Mouse (Mus musculus) forebrain, embryonic 16.5 days (tissue): ENCODE measurements around the gene Npr3. TPM values are rescaled to one million over a fixed set of nuclear protein-coding genes. Genes with fewer than 3 reads are reported as not detected.

Experiments used
- ATAC-seq: fragments of 200-750 bp; cut with Nextera tagmentation; 2 replicates; pipeline ENCODE4 v1.8.0; 2017; ENCODE audit warnings: mild to moderate bottlenecking, moderate library complexity
- H3K27ac ChIP-seq: fragments of 300-500 bp; sonication (generic); 2 replicates; pipeline ENCODE4 v1.5.1; 2014; ENCODE audit warnings: low read length, control low read depth
- H3K27me3 ChIP-seq: fragments of 300-500 bp; sonication (generic); replicated peaks from 2 replicates; pipeline ENCODE4 v1.6.1; 2014; ENCODE audit warnings: low read length; ENCODE audit not compliant: control insufficient read depth, insufficient read depth
- H3K36me3 ChIP-seq: fragments of 300-500 bp; sonication (generic); 2 replicates; pipeline ENCODE4 v1.6.1; 2014; ENCODE audit not compliant: control insufficient read depth, insufficient read depth
- H3K4me1 ChIP-seq: fragments of 300-500 bp; sonication (generic); replicated peaks from 2 replicates; pipeline ENCODE4 v1.6.1; 2014; ENCODE audit warnings: low read length; ENCODE audit not compliant: control insufficient read depth, insufficient read depth
- H3K4me2 ChIP-seq: fragments of 300-500 bp; sonication (generic); 2 replicates; pipeline ENCODE4 v1.6.1; 2014; ENCODE audit warnings: mild to moderate bottlenecking, low read length, control low read depth
- H3K4me3 ChIP-seq: fragments of 300-500 bp; sonication (generic); replicated peaks from 2 replicates; pipeline ENCODE4 v1.5.1; 2014; ENCODE audit warnings: mild to moderate bottlenecking, low read length, control low read depth
- H3K9ac ChIP-seq: fragments of 300-500 bp; sonication (generic); replicated peaks from 2 replicates; pipeline ENCODE4 v1.6.1; 2014; ENCODE audit warnings: low read depth, low read length, control low read depth
- H3K9me3 ChIP-seq: fragments of 300-500 bp; sonication (generic); 2 replicates; pipeline ENCODE4 v1.6.1; 2016; ENCODE audit warnings: low read length; ENCODE audit not compliant: control insufficient read depth
- WGBS: fragments of 180-500 bp; shearing (Covaris S2); extraction: QIAGEN DNeasy Blood & Tissue Kit; methylation state at CpG from one replicate; pipeline ENCODE4 v1.1.7; 2014; 5-methylcytosine and 5-hydroxymethylcytosine counted together
- polyA plus RNA-seq: library from polyadenylated mRNA; unstranded; fragments of >200 nt; fragmentation: Nextera tagmentation; extraction: Ambion mirVana; gene quantifications from 2 replicates; pipeline ENCODE4 v1.2.1, GENCODE M21; 2015

The Npr3 gene
- polyA plus RNA-seq: 1.5 and 2.1 TPM in 2 replicates

DNA sequence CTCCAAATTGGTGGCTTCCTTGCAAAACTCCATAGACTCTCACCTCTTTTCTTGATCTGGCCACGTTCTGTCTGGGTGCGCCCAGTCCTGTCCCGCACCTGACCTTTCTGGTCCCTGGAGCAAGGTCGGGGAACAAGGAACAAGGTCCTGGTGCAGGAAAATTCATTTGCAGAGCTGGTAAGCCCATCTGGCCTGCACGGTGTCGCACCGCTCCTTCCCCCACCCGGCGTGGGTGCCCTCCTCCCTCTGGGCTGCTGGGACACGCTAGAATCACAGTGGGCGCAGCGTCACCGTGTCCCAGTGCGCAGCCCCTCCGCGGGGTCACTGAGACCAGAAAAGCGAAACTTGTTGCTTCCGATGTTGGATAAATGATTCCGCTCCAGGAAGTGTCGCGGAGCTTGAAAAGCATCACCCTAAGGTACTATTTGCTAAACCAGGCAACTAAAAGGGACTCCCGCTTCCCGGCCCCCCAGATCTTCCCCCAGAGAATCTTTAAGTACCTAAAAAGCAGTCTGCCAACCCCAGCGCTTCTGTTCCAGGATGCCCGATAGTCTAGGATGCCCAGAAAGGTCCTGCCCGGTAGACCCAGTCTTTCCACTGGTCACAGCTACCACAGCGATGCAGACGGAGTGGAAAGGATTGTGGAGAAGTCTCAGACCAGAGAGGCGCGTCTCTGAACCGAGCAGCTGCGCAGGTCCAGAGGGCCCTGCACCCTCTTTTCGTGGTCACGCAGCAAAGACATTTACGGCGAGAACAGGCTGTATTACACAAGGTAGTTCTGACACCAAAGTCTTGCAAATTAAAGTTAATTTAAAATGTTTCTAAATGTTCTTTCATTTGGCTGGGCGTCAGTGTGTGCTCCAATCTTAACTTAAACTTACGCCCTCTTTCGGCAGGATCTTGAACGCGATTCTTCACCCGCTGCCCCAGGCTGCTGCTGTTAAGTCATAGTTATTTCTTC is at the start of gene Npr3:
TSS of gene Npr3 (minus strand) at position 717 of the 961 bp plus-strand sequence.
- Histone ChIP-seq H3K4me1 (peaks cover 42% of the 10 kb centered on the region), H3K4me3 (peak within 1 kb of the TSS; percentile 64), H3K9ac (peak within 1 kb of the TSS; percentile 40), H3K9me3 (no peaks in the 10 kb centered on the region), H3K27ac (no peak within 1 kb of the TSS), H3K27me3 (peaks cover 48% of the 10 kb centered on the region), H3K4me2 (peak within 1 kb of the TSS; percentile 98), H3K36me3 (no peaks in the 10 kb centered on the region)
- WGBS: under 1% methylated on average over 40 of the region's 42 CpGs
- ATAC-seq: peak; percentile 9; the same call in 1 of the 2 replicates

DNA sequence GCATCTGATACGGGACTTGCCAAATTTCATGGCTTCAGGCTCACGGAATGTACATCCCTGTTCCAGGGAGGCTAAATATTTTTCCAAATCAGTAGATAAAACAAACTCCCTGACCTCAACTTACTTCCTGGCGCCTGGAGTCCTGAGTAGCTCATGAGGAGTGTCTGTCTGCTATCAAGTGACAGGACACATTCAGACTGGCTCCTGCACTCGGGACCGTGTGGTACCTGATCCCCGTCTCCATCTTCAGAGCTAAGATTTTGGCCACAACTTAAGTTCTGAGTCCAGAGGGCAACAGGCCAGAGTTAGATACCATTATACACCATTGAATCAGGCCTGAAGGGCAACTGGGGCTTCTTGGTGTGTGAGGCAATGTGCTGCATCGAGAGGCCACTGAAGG is 49.0 kb upstream of the Npr3 start:
- Histone ChIP-seq H3K27ac (no peak overlapping the region), H3K27me3 (no peaks in the 10 kb centered on the region), H3K4me2 (no peak overlapping the region), H3K36me3 (no peaks in the 10 kb centered on the region), H3K9me3 (no peaks in the 10 kb centered on the region), H3K4me3 (no peak overlapping the region), H3K4me1 (no peaks in the 10 kb centered on the region), H3K9ac (no peak overlapping the region)
- ATAC-seq: no peak
- WGBS: 92% methylated on average over 7 of the region's 7 CpGs

DNA sequence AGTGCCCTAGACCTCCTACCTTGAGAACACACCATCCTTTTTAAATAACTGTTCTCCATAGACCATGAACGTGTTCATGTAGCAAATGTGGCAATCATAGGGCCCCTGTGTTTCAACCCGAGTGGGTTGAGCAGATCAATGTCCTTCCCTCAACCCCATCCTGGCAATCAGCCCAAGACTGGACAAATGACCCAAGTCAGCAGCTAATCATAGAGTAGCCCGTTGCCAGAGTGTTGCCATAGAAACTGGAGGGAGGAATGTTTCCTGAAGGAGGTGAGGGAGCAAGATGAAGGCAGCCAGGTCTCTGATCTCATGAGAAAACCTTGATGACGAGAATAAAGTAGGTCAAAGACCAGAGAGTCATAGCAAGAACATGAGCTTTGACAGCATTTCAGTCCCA is 47.1 kb upstream of the Npr3 start:
- H3K9ac ChIP-seq: no peak overlapping the region
- H3K27me3 ChIP-seq: no peaks in the 10 kb centered on the region
- no peaks in the 10 kb centered on the region for H3K36me3 ChIP-seq
- no peak overlapping the region for H3K4me2 ChIP-seq
- 51% methylated on average over 4 of the region's 4 CpGs for WGBS
- H3K4me1 ChIP-seq: no peaks in the 10 kb centered on the region
- no peak overlapping the region for H3K4me3 ChIP-seq
- H3K9me3 ChIP-seq: no peaks in the 10 kb centered on the region
- ATAC-seq: no peak
- H3K27ac ChIP-seq: no peak overlapping the region

DNA sequence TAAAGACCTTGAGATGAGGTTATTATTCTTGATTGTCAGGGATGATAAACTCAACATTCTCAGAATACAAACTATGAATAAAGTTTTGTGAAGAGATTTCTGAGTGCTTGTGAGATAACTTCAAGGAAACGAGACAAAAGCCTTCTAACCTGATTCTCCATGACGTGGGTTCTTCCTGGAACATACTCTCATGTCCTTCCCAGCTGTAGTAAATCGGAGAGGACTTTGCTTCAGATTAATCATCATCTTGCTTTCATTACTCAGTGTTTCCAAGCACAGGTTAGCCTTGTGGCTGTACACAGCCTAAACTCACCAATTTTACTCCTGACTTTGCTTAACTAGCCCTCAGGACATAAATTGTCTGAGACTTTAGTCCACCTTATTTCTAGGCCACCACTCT is 45.1 kb upstream of the Npr3 start:
- H3K27me3 ChIP-seq: no peaks in the 10 kb centered on the region
- no peak overlapping the region for H3K4me2 ChIP-seq
- H3K9me3 ChIP-seq: no peaks in the 10 kb centered on the region
- ATAC-seq: no peak
- H3K4me3 ChIP-seq: no peak overlapping the region
- no peak overlapping the region for H3K27ac ChIP-seq
- no peak overlapping the region for H3K9ac ChIP-seq
- no peaks in the 10 kb centered on the region for H3K4me1 ChIP-seq
- H3K36me3 ChIP-seq: no peaks in the 10 kb centered on the region
- 84% methylated on average over 3 of the region's 3 CpGs for WGBS

DNA sequence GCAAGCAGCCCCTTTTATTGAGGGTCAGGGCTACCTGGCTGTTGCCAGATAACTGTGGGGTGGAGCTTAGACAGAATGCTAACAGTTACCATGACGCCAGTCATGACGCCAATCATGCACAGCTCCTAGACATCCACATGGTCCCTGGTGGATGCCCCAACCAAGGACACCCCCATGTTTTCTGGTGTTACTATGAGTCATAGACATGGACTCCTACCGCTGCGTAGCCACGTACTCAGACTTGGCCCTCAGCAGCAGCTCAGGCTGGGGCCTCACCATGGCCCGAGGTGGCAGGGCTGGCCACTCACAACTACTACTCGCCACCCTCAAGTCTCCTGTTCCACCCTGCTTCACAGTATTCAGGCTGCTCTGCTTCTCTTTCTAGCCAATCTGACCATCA is 44.1 kb upstream of the Npr3 start:
- Histone ChIP-seq H3K9me3 (no peaks in the 10 kb centered on the region), H3K4me3 (no peak overlapping the region), H3K36me3 (no peaks in the 10 kb centered on the region), H3K9ac (no peak overlapping the region), H3K4me1 (no peaks in the 10 kb centered on the region), H3K27me3 (no peaks in the 10 kb centered on the region), H3K27ac (no peak overlapping the region), H3K4me2 (no peak overlapping the region)
- no peak for ATAC-seq
- 97% methylated on average over 7 of the region's 7 CpGs for WGBS

DNA sequence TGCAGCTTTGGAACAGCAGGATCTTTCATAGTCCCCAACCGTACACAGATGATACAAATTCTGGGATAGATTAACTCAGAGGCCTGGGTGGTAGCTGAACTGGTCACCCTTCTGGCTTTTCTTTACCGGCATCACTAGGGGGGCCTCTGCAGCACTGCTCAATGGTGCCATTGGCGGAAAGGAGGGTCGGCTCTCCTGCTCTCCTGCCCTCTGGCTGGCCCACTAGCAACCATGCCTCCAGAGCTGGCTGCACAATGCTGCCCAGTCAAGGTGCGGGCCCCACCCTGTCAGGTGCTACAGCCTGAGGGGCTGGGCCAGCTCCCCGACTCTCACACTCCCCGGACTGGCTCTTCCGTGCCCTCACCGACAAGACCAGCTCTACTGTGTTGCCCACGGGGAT is 43.1 kb upstream of the Npr3 start:
- H3K4me1 ChIP-seq: no peaks in the 10 kb centered on the region
- WGBS: 93% methylated on average over 10 of the region's 10 CpGs
- no peaks in the 10 kb centered on the region for H3K36me3 ChIP-seq
- ATAC-seq: no peak
- no peak overlapping the region for H3K27ac ChIP-seq
- no peak overlapping the region for H3K4me2 ChIP-seq
- no peak overlapping the region for H3K4me3 ChIP-seq
- no peaks in the 10 kb centered on the region for H3K9me3 ChIP-seq
- no peaks in the 10 kb centered on the region for H3K27me3 ChIP-seq
- H3K9ac ChIP-seq: no peak overlapping the region

DNA sequence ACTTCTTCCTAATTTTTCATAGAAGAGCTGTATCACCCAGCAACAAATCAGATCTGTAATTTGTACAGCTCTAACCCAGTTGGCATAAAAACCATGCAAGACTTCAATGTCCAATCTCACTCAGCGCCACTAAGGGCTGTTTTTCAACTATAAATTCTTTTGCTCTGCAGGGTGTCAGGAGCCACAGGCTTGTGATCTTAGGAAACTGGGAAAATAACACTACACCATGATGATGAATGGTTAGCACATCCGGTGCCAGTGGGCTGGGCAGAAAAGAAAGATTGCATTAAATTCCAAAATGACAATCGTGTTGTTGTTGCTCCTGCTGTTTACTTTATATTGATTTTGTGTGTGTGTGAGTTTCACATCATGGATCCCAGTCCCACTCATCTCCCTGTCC is 42.4 kb upstream of the Npr3 start:
- WGBS: 89% methylated on average over 3 of the region's 3 CpGs
- no peak overlapping the region for H3K4me2 ChIP-seq

DNA sequence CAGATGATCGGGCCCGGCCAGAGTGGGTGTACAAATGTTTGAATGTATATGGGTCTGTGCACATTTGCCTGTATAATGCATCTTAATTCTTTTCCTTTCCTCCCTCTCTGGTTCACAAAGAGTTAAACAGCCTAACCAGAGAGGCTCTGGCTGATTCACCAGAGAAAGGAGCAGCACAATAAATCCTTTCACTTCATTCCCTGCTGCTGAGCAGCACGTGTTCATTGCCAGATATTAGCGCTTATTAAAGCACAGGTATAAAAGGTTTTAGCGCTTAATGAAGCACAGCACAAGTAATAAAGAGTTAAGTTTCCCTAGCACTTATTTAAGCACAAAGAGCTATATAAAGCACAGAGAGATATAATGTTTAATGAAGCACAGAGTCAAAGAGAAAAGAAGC is 33.8 kb upstream of the Npr3 start:
- Histone ChIP-seq H3K9ac (no peak overlapping the region), H3K9me3 (no peaks in the 10 kb centered on the region), H3K27me3 (no peaks in the 10 kb centered on the region), H3K4me1 (peaks cover 5% of the 10 kb centered on the region; the same call in 1 of the 2 replicates), H3K27ac (no peak overlapping the region), H3K4me3 (no peak overlapping the region), H3K36me3 (no peaks in the 10 kb centered on the region), H3K4me2 (no peak overlapping the region)
- 24% methylated on average over 5 of the region's 5 CpGs for WGBS
- 0 out of 2 replicates have a peak, but pooled peaks have one; percentile 43 for ATAC-seq

More for the DNA sequence above, 42.4 kb upstream of the Npr3 start:
- no peaks in the 10 kb centered on the region for H3K36me3 ChIP-seq
- H3K4me3 ChIP-seq: no peak overlapping the region
- ATAC-seq: no peak
- H3K9ac ChIP-seq: no peak overlapping the region
- H3K4me1 ChIP-seq: no peaks in the 10 kb centered on the region
- no peaks in the 10 kb centered on the region for H3K9me3 ChIP-seq
- no peak overlapping the region for H3K27ac ChIP-seq
- H3K27me3 ChIP-seq: no peaks in the 10 kb centered on the region

DNA sequence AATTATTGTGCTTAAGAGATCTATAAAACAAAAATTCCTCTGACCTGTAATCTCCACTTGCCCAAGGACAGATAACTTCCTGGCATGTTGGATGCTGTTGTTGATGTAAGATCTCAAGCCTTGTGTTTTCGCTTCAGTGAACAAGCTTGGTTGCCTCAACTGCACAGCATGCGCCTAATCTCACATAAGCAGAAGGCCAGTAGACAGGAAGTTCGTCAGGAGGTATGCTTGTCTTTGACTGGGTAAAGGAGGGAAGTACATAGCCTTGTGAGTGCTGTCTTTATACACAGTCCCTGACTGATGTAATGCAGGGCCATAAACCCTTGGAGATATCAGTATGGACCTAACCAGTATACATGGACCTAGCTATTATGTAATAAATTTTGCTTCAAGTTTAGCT is 20.7 kb upstream of the Npr3 start:
- WGBS: 79% methylated on average over 3 of the region's 3 CpGs

More for the DNA sequence above, 20.7 kb upstream of the Npr3 start:
- H3K27ac ChIP-seq: no peak overlapping the region
- no peak for ATAC-seq
- H3K4me2 ChIP-seq: no peak overlapping the region
- H3K36me3 ChIP-seq: no peaks in the 10 kb centered on the region
- no peak overlapping the region for H3K4me3 ChIP-seq
- H3K4me1 ChIP-seq: no peaks in the 10 kb centered on the region
- H3K9me3 ChIP-seq: no peaks in the 10 kb centered on the region
- H3K27me3 ChIP-seq: no peaks in the 10 kb centered on the region
- H3K9ac ChIP-seq: no peak overlapping the region
